Mouse (Mus musculus) midbrain, embryonic 15.5 days (tissue): ENCODE measurements at regions not wholly inside any gene's neighbourhood (a gene's known extent, or its start where the extent isn't known, plus 50 kb on each side); places are given as distances from the start of the nearest gene placed in this dataset.

Experiments used
- ATAC-seq: fragments of 200-750 bp; cut with Nextera tagmentation; replicated peaks from 2 replicates; pipeline ENCODE4 v1.8.0; 2017; ENCODE audit warnings: moderate TSS enrichment
- H3K27ac ChIP-seq: fragments of 300-500 bp; sonication (generic); 2 replicates; pipeline ENCODE4 v1.5.1; 2015; ENCODE audit warnings: mild to moderate bottlenecking, inconsistent platforms
- H3K27me3 ChIP-seq: fragments of 300-500 bp; sonication (generic); replicated peaks from 2 replicates; pipeline ENCODE4 v1.6.1; 2015; ENCODE audit warnings: inconsistent platforms
- H3K36me3 ChIP-seq: fragments of 300-500 bp; sonication (generic); replicated peaks from 2 replicates; pipeline ENCODE4 v1.6.1; 2015; ENCODE audit warnings: inconsistent platforms
- H3K4me1 ChIP-seq: fragments of 300-500 bp; sonication (generic); 2 replicates; pipeline ENCODE4 v1.6.1; 2015; ENCODE audit warnings: inconsistent platforms
- H3K4me2 ChIP-seq: fragments of 300-500 bp; sonication (generic); 2 replicates; pipeline ENCODE4 v1.6.1; 2015; ENCODE audit warnings: inconsistent platforms, mild to moderate bottlenecking, moderate library complexity
- H3K4me3 ChIP-seq: fragments of 300-500 bp; sonication (generic); 2 replicates; pipeline ENCODE4 v1.5.1; 2015; ENCODE audit warnings: mild to moderate bottlenecking, inconsistent platforms
- H3K9ac ChIP-seq: fragments of 300-500 bp; sonication (generic); 2 replicates; pipeline ENCODE4 v1.6.1; 2015; ENCODE audit warnings: mild to moderate bottlenecking, inconsistent platforms
- H3K9me3 ChIP-seq: fragments of 300-500 bp; sonication (generic); 2 replicates; pipeline ENCODE4 v1.6.1; 2016; ENCODE audit warnings: inconsistent platforms
- WGBS: fragments of 180-500 bp; shearing (Covaris S2); methylation state at CpG from one replicate; pipeline ENCODE4 v1.1.7; 2015; ENCODE audit warnings: mixed read lengths; 5-methylcytosine and 5-hydroxymethylcytosine counted together

DNA sequence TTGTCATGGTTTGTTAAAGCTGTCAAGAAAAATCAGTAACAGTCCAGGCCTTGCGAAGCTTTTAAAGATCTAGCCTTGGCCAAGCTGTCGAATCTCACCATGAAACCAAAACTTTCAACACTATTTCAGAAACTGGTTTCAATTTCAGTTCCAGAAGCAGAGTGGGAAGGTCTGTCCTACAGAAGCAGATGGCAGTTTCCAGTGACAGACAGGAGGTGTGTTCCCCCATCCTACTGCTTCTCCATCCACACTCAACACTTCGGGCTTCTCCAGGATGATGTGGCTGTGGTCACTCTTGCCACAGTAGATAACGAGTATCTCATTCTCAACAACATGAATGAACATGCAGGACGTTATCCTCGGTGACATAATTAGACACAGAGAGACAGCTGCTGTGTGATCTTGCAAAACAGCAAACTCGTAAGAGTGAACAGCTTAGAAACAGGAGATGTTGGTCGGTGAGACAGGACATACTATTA lies 147.6 kb upstream of the Cdyl start:
- H3K4me1 ChIP-seq = no peaks in the 10 kb centered on the region
- no peak overlapping the region for H3K4me2 ChIP-seq
- H3K36me3 ChIP-seq = no peaks in the 10 kb centered on the region
- H3K4me3 ChIP-seq = no peak overlapping the region
- no peaks in the 10 kb centered on the region for H3K27me3 ChIP-seq
- H3K27ac ChIP-seq = no peak overlapping the region
- 82% methylated on average over 8 of the region's 8 CpGs for WGBS
- H3K9ac ChIP-seq = no peak overlapping the region
- ATAC-seq = no peak
- H3K9me3 ChIP-seq = no peaks in the 10 kb centered on the region

DNA sequence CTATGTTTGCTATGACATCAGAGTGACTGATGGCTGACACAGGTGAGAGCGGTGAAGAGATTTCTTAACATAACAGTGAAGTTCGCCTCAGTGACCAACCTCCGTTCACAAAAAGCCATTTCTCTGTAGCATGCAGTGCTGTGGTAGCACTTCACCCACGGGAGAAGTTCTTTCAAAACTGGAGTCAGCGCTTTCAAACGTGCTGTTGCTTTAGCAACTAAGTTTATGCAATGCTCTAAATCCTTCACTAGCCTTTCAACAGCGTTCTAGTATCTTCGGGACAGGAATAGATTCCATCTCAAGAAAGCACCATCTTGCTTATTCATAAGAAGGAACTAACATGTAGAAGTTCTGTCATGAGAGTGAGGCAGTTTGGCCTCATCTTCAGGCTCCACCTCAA lies 146.5 kb upstream of the Cdyl start:
- H3K27me3 ChIP-seq = no peaks in the 10 kb centered on the region
- H3K9me3 ChIP-seq = no peaks in the 10 kb centered on the region
- ATAC-seq = no peak
- H3K4me3 ChIP-seq = no peak overlapping the region
- no peaks in the 10 kb centered on the region for H3K4me1 ChIP-seq
- H3K4me2 ChIP-seq = no peak overlapping the region
- no peaks in the 10 kb centered on the region for H3K36me3 ChIP-seq
- WGBS = 90% methylated on average over 8 of the region's 8 CpGs
- no peak overlapping the region for H3K27ac ChIP-seq
- H3K9ac ChIP-seq = no peak overlapping the region

DNA sequence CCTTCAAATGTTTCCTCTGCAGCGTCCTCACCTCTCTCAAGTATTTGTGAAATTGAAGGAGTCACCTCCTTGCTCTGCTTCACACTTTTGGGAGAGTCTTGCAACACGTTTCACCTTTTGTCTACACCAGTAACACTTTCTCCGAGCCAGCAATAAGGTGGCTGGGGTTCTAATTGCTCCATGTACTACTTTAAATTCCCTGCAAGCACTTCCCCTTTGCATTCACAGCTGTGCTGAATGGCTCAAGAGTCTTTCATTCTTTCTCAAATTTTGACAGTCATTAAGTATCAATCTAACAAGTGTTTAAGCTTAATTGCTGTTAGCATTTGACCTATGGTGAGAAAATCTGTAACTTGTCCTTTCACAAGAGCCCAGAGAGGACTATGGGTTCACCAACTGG lies 144.3 kb upstream of the Cdyl start:
- Histone ChIP-seq H3K9ac (no peak overlapping the region), H3K4me2 (no peak overlapping the region), H3K27ac (no peak overlapping the region), H3K36me3 (no peaks in the 10 kb centered on the region), H3K9me3 (no peaks in the 10 kb centered on the region), H3K4me3 (no peak overlapping the region), H3K27me3 (no peaks in the 10 kb centered on the region), H3K4me1 (no peaks in the 10 kb centered on the region)
- WGBS = 74% methylated on average over 3 of the region's 3 CpGs
- ATAC-seq = no peak

DNA sequence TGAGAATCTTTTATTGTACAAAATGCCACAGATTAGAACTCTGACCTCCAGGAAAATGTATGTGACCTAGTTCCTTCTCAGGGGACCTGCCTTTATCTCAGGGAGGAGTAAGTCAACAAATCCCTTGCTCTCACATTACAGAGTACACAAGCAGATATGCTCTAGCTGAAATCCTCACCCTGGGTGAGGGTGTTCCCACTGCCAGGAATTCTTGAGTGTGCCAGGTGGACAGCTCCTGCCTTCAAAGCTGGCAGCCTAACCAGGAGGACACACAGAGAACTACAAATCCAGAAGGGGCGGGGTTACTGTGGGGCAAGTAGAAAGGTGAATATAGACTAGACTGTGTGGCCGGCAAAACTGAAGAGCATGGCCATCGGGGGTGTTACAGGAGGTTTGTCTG lies 141.9 kb upstream of the Cdyl start:
- Histone ChIP-seq H3K36me3 (no peaks in the 10 kb centered on the region), H3K4me3 (no peak overlapping the region), H3K9ac (no peak overlapping the region), H3K4me1 (no peaks in the 10 kb centered on the region), H3K27ac (no peak overlapping the region), H3K27me3 (no peaks in the 10 kb centered on the region), H3K4me2 (no peak overlapping the region), H3K9me3 (no peaks in the 10 kb centered on the region)
- ATAC-seq = no peak
- WGBS = 91% methylated on average over 3 of the region's 3 CpGs

DNA sequence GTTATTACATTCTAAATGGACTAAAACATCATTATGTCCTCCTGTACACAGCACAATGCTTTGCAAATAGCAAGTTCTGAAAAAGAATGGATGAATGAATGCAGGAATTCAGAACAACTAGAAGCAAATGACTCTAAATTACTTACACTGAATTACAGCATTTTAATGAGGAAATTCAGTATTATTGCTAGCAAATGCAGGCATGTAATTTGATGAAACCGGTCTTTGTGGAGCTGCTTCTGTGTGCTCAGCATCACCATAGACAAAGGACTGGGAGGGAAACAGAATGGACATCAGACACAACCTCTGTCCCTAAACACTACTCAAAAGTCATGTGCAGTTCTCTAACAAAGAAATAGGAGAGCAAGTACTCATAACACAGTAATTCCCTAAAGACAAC lies 137.4 kb upstream of the Cdyl start:
- no peak overlapping the region for H3K4me2 ChIP-seq
- no peaks in the 10 kb centered on the region for H3K4me1 ChIP-seq
- ATAC-seq = no peak
- no peak overlapping the region for H3K4me3 ChIP-seq
- WGBS = 69% methylated on average over 1 of the region's 1 CpGs
- H3K9ac ChIP-seq = no peak overlapping the region
- H3K36me3 ChIP-seq = no peaks in the 10 kb centered on the region
- H3K27me3 ChIP-seq = no peaks in the 10 kb centered on the region
- H3K27ac ChIP-seq = no peak overlapping the region
- no peaks in the 10 kb centered on the region for H3K9me3 ChIP-seq

DNA sequence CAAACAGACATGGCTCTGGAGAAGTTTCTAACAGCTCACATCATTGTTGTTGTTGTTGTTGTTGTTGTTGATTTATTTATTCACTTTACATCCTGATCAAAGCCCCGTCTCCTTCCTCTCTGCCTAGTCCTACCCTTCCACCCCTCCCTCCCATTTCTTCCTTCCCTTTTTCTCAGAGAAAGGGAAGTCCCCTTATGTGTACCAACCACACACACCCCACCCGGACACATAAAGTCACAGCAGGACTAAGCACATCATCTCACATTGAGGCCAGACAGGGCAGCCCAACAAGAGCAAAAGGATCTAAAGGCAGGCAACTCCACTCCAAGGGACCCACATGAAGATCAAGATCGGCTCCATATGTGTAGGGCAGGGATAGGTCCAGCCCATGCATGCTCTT lies 130.1 kb upstream of the Cdyl start:
- Histone ChIP-seq H3K9ac (no peak overlapping the region), H3K27me3 (no peaks in the 10 kb centered on the region), H3K4me3 (no peak overlapping the region), H3K27ac (no peak overlapping the region), H3K36me3 (no peaks in the 10 kb centered on the region), H3K4me1 (no peaks in the 10 kb centered on the region), H3K4me2 (no peak overlapping the region), H3K9me3 (no peaks in the 10 kb centered on the region)
- 90% methylated on average over 3 of the region's 3 CpGs for WGBS
- ATAC-seq = no peak

DNA sequence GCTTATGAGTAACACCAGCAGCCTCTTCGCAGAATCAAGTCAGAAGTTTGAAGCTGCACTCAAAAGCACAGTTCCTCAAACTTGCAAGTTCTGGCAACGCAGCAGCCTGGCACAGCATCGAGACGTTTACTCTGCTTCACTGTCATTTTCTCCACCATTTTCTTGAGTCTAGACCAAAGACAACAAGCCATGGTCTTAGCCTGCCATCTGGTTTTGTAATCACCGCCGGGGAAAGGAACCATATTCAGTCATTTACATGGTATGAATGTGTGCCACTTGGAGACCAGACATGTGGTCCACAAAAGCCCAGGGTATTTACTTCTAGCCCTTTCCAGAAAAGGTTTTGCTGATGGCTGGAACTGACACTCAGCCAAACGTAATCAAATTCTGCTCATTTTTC lies 122.5 kb upstream of the Cdyl start:
- H3K27ac ChIP-seq = no peak overlapping the region
- H3K36me3 ChIP-seq = no peaks in the 10 kb centered on the region
- 83% methylated on average over 7 of the region's 7 CpGs for WGBS
- no peak overlapping the region for H3K4me3 ChIP-seq
- no peak overlapping the region for H3K9ac ChIP-seq
- H3K27me3 ChIP-seq = no peaks in the 10 kb centered on the region
- H3K4me1 ChIP-seq = no peaks in the 10 kb centered on the region
- H3K4me2 ChIP-seq = no peak overlapping the region
- ATAC-seq = no peak
- H3K9me3 ChIP-seq = no peaks in the 10 kb centered on the region

DNA sequence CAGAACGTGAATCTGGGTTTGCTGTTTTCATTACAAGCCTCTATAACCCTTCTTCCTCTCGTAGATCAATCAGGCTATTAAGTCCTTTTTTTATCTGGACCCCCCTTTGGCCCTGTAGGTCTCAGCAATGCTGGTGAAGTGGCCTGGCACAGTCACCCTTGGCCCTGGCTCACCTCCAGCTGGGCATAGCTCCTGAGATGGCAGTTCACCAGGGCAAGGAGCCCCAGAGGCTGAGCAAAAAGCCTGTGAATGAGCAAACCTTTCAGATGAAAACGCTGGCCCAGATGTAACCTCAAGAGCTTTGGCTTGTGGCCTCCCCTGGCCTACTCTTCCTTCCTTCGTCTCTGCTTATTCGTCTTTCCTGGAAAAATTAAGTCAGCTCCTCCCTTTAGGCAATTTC lies 121.7 kb upstream of the Cdyl start:
- Histone ChIP-seq H3K27me3 (no peaks in the 10 kb centered on the region), H3K4me3 (no peak overlapping the region), H3K27ac (no peak overlapping the region), H3K36me3 (no peaks in the 10 kb centered on the region), H3K9ac (no peak overlapping the region), H3K9me3 (no peaks in the 10 kb centered on the region), H3K4me2 (no peak overlapping the region), H3K4me1 (no peaks in the 10 kb centered on the region)
- whole genome bisulfite sequencing = 73% methylated on average over 5 of the region's 5 CpGs
- no peak for ATAC-seq

DNA sequence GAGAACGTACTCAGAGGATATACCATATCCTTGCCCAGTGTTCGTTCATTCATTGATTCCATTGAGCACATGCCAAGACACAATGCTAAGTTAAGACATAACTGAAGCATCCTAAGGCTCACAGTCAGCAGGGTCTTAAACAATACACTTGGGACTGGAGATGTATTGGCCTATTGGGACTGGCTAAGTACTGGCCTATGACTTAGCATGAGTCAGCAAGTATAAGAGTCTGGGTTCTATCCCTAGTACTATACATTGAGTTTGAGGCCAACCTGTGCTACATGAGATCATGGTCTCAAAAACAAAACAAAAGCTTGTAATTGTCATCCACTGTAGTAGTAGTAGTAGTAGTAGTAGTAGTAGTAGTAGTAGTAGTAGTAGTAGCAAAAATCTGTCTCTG lies 119.2 kb upstream of the Cdyl start:
- no peaks in the 10 kb centered on the region for H3K9me3 ChIP-seq
- H3K27ac ChIP-seq = no peak overlapping the region
- H3K4me2 ChIP-seq = no peak overlapping the region
- H3K36me3 ChIP-seq = no peaks in the 10 kb centered on the region
- no peak overlapping the region for H3K4me3 ChIP-seq
- H3K27me3 ChIP-seq = no peaks in the 10 kb centered on the region
- no peak overlapping the region for H3K9ac ChIP-seq
- no peaks in the 10 kb centered on the region for H3K4me1 ChIP-seq
- WGBS = 79% methylated on average over 2 of the region's 2 CpGs
- ATAC-seq = no peak

DNA sequence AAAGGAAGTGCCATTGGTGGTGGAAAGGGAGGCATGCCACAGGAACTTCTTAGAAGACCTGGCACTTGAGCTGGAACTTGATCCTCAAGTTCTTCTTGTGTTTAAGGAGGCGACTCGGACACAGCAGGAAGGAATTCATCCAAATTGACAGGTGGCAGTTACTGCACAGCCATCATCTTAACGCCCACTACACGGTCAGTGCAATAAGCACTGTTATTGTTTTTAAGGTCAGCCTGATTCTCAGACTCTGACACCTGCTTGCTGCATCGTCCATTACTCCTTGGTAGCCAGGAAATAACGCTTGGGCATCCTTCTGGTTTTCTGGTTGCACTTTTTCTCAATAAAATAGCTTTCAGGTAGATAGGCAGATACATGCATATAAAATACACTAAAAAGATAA lies 118.6 kb upstream of the Cdyl start:
- ATAC-seq = no peak
- no peaks in the 10 kb centered on the region for H3K27me3 ChIP-seq
- H3K9me3 ChIP-seq = no peaks in the 10 kb centered on the region
- H3K9ac ChIP-seq = no peak overlapping the region
- no peaks in the 10 kb centered on the region for H3K36me3 ChIP-seq
- no peak overlapping the region for H3K27ac ChIP-seq
- no peak overlapping the region for H3K4me3 ChIP-seq
- WGBS = 87% methylated on average over 6 of the region's 6 CpGs
- H3K4me1 ChIP-seq = no peaks in the 10 kb centered on the region
- H3K4me2 ChIP-seq = no peak overlapping the region

DNA sequence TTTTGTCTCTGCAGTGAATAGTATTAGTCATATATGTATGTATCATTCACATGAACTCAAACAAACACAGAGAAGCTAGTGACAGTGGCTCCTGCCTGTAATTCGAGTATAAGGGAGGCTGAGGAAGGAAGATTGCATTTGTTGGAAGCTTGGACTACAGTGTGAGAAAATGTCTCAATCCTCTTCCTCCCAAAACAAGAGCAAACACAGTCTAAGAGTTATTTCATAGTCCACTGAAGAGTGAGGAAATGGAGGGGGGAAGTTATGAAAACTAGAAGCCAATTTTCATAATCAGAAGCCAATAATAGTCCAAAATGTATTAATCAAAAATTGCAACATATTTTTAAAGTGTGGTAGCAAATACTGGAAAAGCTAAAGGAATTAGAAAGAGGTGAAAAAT lies 95.6 kb upstream of the Cdyl start:
- ATAC-seq = no peak
- 51% methylated on average over 1 of the region's 1 CpGs for WGBS

DNA sequence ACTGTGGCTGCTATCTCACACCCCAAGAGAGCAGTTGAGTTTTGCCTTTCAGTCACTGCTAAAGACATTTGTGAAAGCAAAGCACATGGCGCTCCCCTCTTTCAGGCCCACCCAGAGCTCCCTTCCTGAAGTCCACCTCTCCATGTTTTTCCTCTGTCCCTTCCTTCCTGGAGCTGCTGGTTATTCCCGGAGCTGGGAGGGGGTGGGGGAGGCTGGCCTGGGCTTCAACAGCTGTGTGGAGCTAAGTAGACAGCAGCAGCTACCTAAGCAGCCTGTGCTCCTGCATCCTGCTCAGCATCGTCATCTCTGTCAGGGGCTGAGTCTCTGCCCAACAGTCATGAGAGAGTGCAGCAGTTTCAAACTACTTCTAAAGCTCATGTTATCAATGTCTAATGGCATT lies 78.0 kb upstream of the Cdyl start:
- Histone ChIP-seq H3K27me3 (no peaks in the 10 kb centered on the region), H3K9me3 (no peaks in the 10 kb centered on the region), H3K4me1 (no peaks in the 10 kb centered on the region), H3K36me3 (no peaks in the 10 kb centered on the region), H3K4me3 (no peak overlapping the region), H3K4me2 (no peak overlapping the region), H3K27ac (no peak overlapping the region), H3K9ac (no peak overlapping the region)
- 28% methylated on average over 3 of the region's 3 CpGs for WGBS
- no peak; the same call in 1 of the 2 replicates for ATAC-seq

More for the DNA sequence above, 95.6 kb upstream of the Cdyl start:
- Histone ChIP-seq H3K4me2 (no peak overlapping the region), H3K4me3 (no peak overlapping the region), H3K9ac (no peak overlapping the region), H3K4me1 (no peaks in the 10 kb centered on the region), H3K36me3 (no peaks in the 10 kb centered on the region), H3K27ac (no peak overlapping the region), H3K27me3 (no peaks in the 10 kb centered on the region), H3K9me3 (no peaks in the 10 kb centered on the region)

DNA sequence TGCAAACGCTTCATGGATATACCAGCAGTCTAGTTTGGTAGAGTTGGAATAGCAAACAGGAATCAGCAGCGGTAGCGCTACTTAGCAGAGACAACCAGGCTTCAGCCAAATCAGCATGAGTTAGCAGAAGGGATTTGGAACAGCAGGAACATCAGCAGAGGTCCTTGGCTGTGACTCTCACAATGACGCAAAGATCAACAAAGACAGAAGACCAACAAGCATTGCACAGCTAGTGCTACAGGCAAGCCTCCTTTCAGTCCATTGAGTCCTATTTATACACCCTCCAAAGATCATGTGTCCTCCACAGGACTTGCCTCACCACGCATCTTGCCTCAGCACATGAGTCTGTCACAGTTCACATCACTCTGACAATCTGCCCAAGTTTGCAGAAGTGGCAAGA lies 61.6 kb upstream of the Cdyl start:
- Histone ChIP-seq H3K9me3 (no peaks in the 10 kb centered on the region), H3K27me3 (no peaks in the 10 kb centered on the region), H3K4me1 (no peaks in the 10 kb centered on the region), H3K4me3 (no peak overlapping the region), H3K9ac (no peak overlapping the region), H3K27ac (no peak overlapping the region), H3K4me2 (no peak overlapping the region), H3K36me3 (no peaks in the 10 kb centered on the region)
- no peak for ATAC-seq
- WGBS = 88% methylated on average over 5 of the region's 5 CpGs
